Mouse (Mus musculus) hindbrain, embryonic 16.5 days (tissue): ENCODE measurements at regions not wholly inside any gene's neighbourhood (a gene's known extent, or its start where the extent isn't known, plus 50 kb on each side); places are given as distances from the start of the nearest gene placed in this dataset.

ENCODE experiments used
- ATAC-seq: fragments of 200-750 bp; cut with Nextera tagmentation; 2 replicates; pipeline ENCODE4 v1.8.0; 2017; ENCODE audit warnings: moderate TSS enrichment, moderate library complexity
- H3K27ac ChIP-seq: fragments of 300-500 bp; sonication (generic); 2 replicates; pipeline ENCODE4 v1.5.1; 2014; ENCODE audit warnings: low read depth, mild to moderate bottlenecking, control low read depth, low read length, moderate library complexity
- H3K27me3 ChIP-seq: fragments of 300-500 bp; sonication (generic); replicated peaks from 2 replicates; pipeline ENCODE4 v1.6.1; 2014; ENCODE audit warnings: low read length; ENCODE audit not compliant: control insufficient read depth, insufficient read depth
- H3K36me3 ChIP-seq: fragments of 300-500 bp; sonication (generic); 2 replicates; pipeline ENCODE4 v1.6.1; 2014; ENCODE audit warnings: mild to moderate bottlenecking, low read length, moderate library complexity, mixed read lengths; ENCODE audit not compliant: control insufficient read depth, insufficient read depth
- H3K4me1 ChIP-seq: fragments of 300-500 bp; sonication (generic); 2 replicates; pipeline ENCODE4 v1.6.1; 2014; ENCODE audit warnings: low read depth, low read length; ENCODE audit not compliant: control insufficient read depth, insufficient read depth
- H3K4me2 ChIP-seq: fragments of 300-500 bp; sonication (generic); 2 replicates; pipeline ENCODE4 v1.6.1; 2014; ENCODE audit warnings: mild to moderate bottlenecking, low read length, control low read depth, moderate library complexity
- H3K4me3 ChIP-seq: fragments of 300-500 bp; sonication (generic); 2 replicates; pipeline ENCODE4 v1.5.1; 2014; ENCODE audit warnings: mild to moderate bottlenecking, low read length, control low read depth, moderate library complexity
- H3K9ac ChIP-seq: fragments of 300-500 bp; sonication (generic); 2 replicates; pipeline ENCODE4 v1.6.1; 2014; ENCODE audit warnings: low read depth, mild to moderate bottlenecking, control low read depth, low read length, moderate library complexity
- H3K9me3 ChIP-seq: fragments of 300-500 bp; sonication (generic); 2 replicates; pipeline ENCODE4 v1.6.1; 2014; ENCODE audit warnings: mild to moderate bottlenecking, low read length, moderate library complexity; ENCODE audit not compliant: control insufficient read depth
- WGBS: fragments of 180-500 bp; shearing (Covaris S2); extraction: QIAGEN DNeasy Blood & Tissue Kit; methylation state at CpG from one replicate; pipeline ENCODE4 v1.1.7; 2014; 5-methylcytosine and 5-hydroxymethylcytosine counted together

GRCm38 (mm10) chr3:36790245-36790644 lies 72.7 kb upstream of the 4932438A13Rik start:
- H3K4me1 ChIP-seq = no peaks in the 10 kb centered on the region
- no peaks in the 10 kb centered on the region for H3K9me3 ChIP-seq
- H3K4me2 ChIP-seq = no peak overlapping the region
- no peak overlapping the region for H3K9ac ChIP-seq
- no peaks in the 10 kb centered on the region for H3K36me3 ChIP-seq
- no peak overlapping the region for H3K4me3 ChIP-seq
- no peak overlapping the region for H3K27ac ChIP-seq
- H3K27me3 ChIP-seq = no peaks in the 10 kb centered on the region
- no peak for ATAC-seq
- 92% methylated on average over 4 of the region's 4 CpGs for WGBS

DNA sequence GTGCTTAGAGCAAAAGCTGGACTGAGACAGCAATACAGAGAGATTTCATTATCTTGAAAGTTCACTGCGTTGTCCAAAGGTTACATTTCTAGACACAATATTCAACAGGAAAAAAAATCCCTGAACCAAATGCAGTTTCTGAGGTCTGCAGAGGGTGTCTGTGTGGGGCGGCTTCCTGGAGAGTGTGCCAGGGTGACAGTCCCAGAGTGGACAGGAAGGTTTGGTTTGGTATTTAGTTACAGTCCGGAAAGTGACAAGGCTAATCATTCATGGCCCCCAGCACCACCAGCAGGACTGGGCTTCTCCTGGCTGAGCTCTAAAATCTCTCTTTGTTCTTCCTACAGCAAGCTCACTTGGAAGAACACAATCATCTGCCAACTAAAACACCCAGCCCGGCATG lies 65.9 kb upstream of the 4932438A13Rik start:
- Histone ChIP-seq H3K27me3 (no peaks in the 10 kb centered on the region), H3K4me3 (no peak overlapping the region), H3K4me1 (no peaks in the 10 kb centered on the region), H3K9ac (no peak overlapping the region), H3K4me2 (no peak overlapping the region), H3K27ac (no peak overlapping the region), H3K36me3 (no peaks in the 10 kb centered on the region), H3K9me3 (no peaks in the 10 kb centered on the region)
- WGBS = 62% methylated on average over 4 of the region's 4 CpGs
- no peak for ATAC-seq

- Histone ChIP-seq H3K9me3 (no peaks in the 10 kb centered on the region), H3K27me3 (no peaks in the 10 kb centered on the region), H3K36me3 (no peaks in the 10 kb centered on the region), H3K4me3 (no peak overlapping the region), H3K9ac (no peak overlapping the region), H3K4me2 (no peak overlapping the region), H3K4me1 (no peaks in the 10 kb centered on the region), H3K27ac (no peak overlapping the region)
- ATAC-seq = no peak
- WGBS = 75% methylated on average over 13 of the region's 13 CpGs
These were observed 64.6 kb upstream of the 4932438A13Rik start for GRCm38 (mm10) chr3:36798160-36798823.

DNA sequence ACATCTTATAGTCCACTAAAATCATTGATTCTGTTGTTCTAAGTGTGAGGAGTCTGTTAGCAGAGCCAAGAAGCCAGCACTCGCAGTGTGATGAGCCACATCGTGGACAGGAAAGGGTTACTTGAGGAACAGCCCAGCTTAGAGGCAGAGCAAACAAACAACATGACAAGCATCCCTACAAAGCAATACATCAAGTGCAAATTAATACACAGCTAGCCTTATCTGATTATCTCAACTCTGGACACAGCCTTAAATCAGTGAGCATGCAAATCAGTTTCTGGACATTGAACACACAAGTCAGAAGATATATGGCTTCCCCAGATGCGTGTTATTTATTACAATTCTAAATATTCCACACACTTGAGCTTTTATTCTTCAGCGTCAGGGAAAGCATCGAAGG lies 52.4 kb upstream of the 4932438A13Rik start:
- no peaks in the 10 kb centered on the region for H3K9me3 ChIP-seq
- H3K27ac ChIP-seq = no peak overlapping the region
- no peak overlapping the region for H3K9ac ChIP-seq
- H3K27me3 ChIP-seq = no peaks in the 10 kb centered on the region
- no peak overlapping the region for H3K4me3 ChIP-seq
- no peak overlapping the region for H3K4me2 ChIP-seq
- peak; percentile 48; the same call in 1 of the 2 replicates for ATAC-seq
- no peaks in the 10 kb centered on the region for H3K36me3 ChIP-seq
- no peaks in the 10 kb centered on the region for H3K4me1 ChIP-seq
- 80% methylated on average over 5 of the region's 5 CpGs for WGBS
